Mouse (Mus musculus) CH12.LX (cell line): ENCODE measurements at regions not wholly inside any gene's neighbourhood (a gene's known extent, or its start where the extent isn't known, plus 50 kb on each side); places are given as distances from the start of the nearest gene placed in this dataset.

Experiments
- SMC3 ChIP-seq: IDR thresholded peaks from 2 replicates; pipeline ENCODE4 v1.6.1; 2011; ENCODE audit warnings: low read depth, low read length, improper control_type of control experiment
- ZMIZ1 ChIP-seq: IDR thresholded peaks from 2 replicates; pipeline ENCODE4 v1.6.1; 2012; ENCODE audit warnings: low read depth, mild to moderate bottlenecking, inconsistent platforms, low read length, improper control_type of control experiment

- no peak for TF ChIP-seq SMC3
- no peak for TF ChIP-seq ZMIZ1
Observed at GRCm38 (mm10) chr9:74049776-74050175, 60.4 kb upstream of the Wdr72 start.
